Mouse (Mus musculus) megakaryocyte, adult 5-6 weeks (primary cell): ENCODE data around the gene Rpl24. TPM values are rescaled to one million over a fixed set of nuclear protein-coding genes. Genes with fewer than 3 reads are reported as not detected.

Source experiments
- ATAC-seq: 2 replicates; pipeline ENCODE4 v1.8.0; 2016; ENCODE audit warnings: mild to moderate bottlenecking, inconsistent platforms; ENCODE audit not compliant: poor library complexity, severe bottlenecking
- total RNA-seq, 2 experiments: library from RNA; stranded (forward) in 1 of 2; stranded (reverse) in 1 of 2; fragments of 153-499, 151-499 nt in 1 of 2; fragments of 221-1000, 200-1000 nt in 1 of 2; gene quantifications; 2 replicates each; pipeline versions ENCODE4 v1.2.3 to v1.2.4; 2015 to 2017

The Rpl24 gene
- total RNA-seq, 2 experiments from 2014 or later = 940 to 1,387 TPM

GRCm38 (mm10) chr16:55970416-55970815 lies 4.3 kb downstream of the Rpl24 start:
- ATAC-seq = no peak

- no peak for ATAC-seq
Measured at GRCm38 (mm10) chr16:55971735-55972615, 5.9 kb downstream of the Rpl24 start.

GRCm38 (mm10) chr16:55972626-55973201 lies 6.6 kb downstream of the Rpl24 start:
- ATAC-seq = no peak

GRCm38 (mm10) chr16:55973431-55974255 lies 7.6 kb downstream of the Rpl24 start, which contains the start of gene Zbtb11:
Zbtb11 (plus strand) TSS chr16:55973883.
- ATAC-seq = peak; percentile 78

DNA sequence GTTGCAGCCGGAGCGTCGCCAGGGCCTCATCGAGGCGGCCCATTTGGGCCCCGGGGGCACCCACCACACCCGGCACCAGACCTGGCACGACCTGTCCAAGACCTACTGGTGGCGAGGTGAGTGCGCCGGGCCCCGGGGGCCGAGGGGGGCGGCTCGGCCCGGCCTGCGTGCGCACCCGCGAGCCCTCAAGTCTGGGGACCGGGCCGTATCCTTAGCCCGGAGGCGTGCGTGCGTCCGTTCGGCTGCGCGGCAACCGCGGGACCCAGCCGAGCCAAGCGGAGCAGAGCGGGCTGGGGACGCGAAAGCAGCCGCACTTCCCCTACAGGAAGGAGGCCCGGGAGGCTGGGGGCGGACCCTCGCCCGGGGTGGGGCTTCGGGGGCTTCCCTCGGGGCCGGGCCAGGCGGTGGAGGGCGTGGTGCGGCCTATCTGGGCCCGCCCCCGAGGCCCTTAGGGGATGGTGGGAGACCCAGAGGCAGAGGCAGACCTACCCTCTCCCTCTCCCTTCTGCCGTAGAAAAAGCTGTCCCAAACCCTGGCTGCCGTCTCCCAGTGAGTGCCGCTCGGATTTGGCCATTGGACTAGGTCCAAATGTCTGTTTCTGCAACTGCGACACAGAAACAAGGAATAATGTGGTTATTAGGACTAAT lies 8.3 kb downstream of the Rpl24 start:
- peak; percentile 77 for ATAC-seq

DNA sequence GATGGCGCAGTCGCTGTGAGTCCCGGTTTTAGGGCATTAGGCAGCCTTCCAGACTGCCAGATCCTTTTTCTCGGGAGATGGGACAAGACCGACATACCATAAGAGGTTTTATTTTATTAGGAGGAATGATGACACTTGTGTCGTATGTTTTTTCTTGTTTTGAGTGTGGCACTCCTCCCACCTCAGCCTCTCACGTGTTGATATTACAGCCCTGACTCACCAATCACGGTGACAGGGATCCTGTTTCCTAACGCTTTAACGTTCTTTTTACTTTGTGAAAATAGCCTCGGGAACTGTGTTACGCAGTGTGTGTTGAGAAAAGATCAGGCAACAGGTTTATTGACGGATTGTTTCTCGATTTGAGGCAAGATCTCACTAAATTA lies 8.8 kb downstream of the Rpl24 start:
- peak; percentile 49 for ATAC-seq

GRCm38 (mm10) chr16:55986001-55986400 lies 19.9 kb downstream of the Rpl24 start:
- no peak for ATAC-seq

- ATAC-seq = peak; percentile 84
Measured at GRCm38 (mm10) chr16:55990311-55990710, 24.2 kb downstream of the Rpl24 start.

- ATAC-seq = peak; percentile 82
Measured at GRCm38 (mm10) chr16:55994235-55994634, 28.2 kb downstream of the Rpl24 start.

- ATAC-seq = no peak
Measured at GRCm38 (mm10) chr16:56006798-56007197, 40.7 kb downstream of the Rpl24 start.

DNA sequence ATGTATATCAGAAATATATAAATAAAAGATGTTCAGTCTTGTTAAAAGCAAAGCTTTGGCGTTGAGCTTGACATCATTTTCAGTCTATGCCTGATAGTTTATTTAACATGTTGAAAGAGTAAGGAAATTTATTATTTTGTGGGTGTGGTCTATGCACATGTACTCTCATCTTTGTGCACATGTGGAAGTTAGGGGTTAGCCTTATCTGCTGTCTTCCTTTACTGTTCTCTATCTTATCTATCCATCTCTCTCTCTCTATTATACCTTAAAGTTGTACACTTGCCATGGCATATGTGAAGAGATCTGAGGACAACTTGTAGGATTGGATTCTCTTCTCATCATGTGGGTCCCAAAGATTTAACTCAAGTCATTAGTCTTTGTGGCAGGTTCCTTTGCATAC lies 42.8 kb downstream of the Rpl24 start:
- no peak for ATAC-seq

DNA sequence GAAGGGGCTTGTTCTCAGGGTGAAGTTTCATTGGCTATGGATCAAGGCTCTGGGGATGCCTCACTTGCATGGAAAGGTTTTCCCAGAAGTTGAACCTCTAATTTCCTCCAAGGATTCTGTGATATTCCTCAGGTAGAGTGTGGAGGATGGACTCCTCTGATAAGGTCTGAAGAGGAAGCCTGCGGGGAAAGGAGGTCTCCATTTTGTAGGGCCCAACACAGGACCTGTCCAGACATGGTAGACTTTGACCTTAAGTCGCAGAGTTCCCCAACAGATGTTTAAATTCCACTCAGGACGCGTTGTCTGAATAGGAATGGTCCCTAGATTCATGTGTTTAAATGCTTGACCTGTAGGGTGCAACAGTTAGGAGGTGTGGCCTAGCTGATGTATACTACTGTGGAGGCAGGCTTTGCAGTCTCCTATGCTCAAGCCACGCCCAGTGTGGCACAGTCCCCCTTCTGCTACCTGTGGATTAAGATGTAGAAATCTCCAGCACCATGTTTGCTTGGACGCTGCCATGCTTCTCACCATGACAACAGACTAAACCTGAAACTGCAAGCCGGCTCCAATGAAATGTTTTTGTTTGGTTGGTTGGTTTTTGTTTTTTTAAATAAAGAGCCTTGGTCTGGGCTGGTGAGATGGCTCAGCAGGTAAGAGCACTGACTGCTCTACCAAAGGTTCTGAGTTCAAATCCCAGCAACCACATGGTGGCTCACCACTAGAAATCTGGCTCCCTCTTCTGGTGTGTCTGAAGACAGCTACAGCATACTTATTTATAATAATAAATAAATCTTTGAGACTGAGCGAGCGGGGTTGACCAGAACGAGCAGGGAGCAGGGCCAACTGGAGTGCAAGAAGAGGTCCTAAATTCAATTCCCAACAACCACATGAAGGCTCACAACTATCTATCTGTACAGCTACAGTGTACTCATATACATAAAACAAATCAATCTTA lies 47.0 kb downstream of the Rpl24 start:
- ATAC-seq = 0 out of 2 replicates have a peak, but pooled peaks have one; percentile 27

DNA sequence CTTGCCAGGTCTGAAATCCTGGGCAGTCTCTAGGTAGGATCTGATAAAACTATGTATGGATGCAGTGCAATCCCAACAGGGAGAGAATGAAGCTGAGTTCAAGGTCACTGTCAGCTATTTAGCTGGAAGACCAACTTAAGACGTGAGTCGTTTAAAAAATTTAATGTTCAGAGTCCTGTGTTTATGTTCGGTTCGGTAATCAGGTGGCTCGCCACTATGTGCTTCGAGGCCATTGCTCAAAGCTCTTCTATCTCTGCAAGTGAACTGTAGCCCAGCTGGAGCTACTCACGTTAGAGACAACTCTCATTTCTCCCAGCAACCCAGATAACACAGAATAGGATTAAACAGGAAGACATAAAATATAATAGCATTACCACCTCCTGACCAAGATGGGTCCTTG lies 48.0 kb downstream of the Rpl24 start:
- ATAC-seq = no peak

DNA sequence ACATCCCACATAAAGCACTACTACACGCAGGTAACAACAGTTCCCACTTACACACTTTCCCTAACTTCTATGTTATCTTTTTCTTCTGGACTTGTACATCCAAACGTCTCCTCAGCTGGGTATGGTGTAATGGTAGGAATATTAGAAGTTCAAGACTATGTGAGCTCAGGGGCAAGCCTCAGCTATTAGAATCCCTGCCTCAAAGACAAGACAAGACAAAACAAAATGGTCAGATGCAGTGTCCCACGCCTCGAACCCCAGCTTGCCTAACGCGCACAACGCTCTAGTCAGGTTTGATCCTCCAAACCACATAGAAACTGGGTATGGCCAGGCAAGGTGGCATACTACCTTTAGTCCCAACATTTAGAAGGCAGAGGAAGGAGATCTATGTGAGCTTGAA lies 53.6 kb downstream of the Rpl24 start:
- ATAC-seq = no peak

Other genes starting within 250 kb of the Rpl24 start
- 33.3 and 44.9 TPM in 2 replicates for gene Nfkbiz, start 127.4 kb upstream of the Rpl24 start, total RNA-seq (2015)
- 31.2 and 32.7 TPM in 2 replicates for gene Nfkbiz, start 127.4 kb upstream of the Rpl24 start, total RNA-seq (2017)
- gene Nxpe3, start 71.0 kb upstream of the Rpl24 start, total RNA-seq (2015) = 1.4 and 2.1 TPM in 2 replicates
- 2.4 and 2.8 TPM in 2 replicates for gene Nxpe3, start 71.0 kb upstream of the Rpl24 start, total RNA-seq (2017)
- 3.4 and 5.4 TPM in 2 replicates for gene Cep97, start 31.4 kb upstream of the Rpl24 start, total RNA-seq (2015)
- gene Cep97, start 31.4 kb upstream of the Rpl24 start, total RNA-seq (2017) = 3.0 and 7.4 TPM in 2 replicates
- gene Zbtb11, start 7.6 kb downstream of the Rpl24 start, total RNA-seq (2015) = 14.9 and 18.9 TPM in 2 replicates
- 25.0 TPM in 2 replicates for gene Zbtb11, start 7.6 kb downstream of the Rpl24 start, total RNA-seq (2017)
- gene Pcnp, start 63.5 kb downstream of the Rpl24 start, total RNA-seq (2015) = 85.2 and 88.2 TPM in 2 replicates
- gene Pcnp, start 63.5 kb downstream of the Rpl24 start, total RNA-seq (2017) = 97.0 and 104 TPM in 2 replicates
- 14.4 and 15.1 TPM in 2 replicates for gene Trmt10c, start 71.5 kb downstream of the Rpl24 start, total RNA-seq (2015)
- 20.2 and 20.9 TPM in 2 replicates for gene Trmt10c, start 71.5 kb downstream of the Rpl24 start, total RNA-seq (2017)
- gene Senp7, start 82.1 kb downstream of the Rpl24 start, total RNA-seq (2015) = 25.8 and 31.5 TPM in 2 replicates
- gene Senp7, start 82.1 kb downstream of the Rpl24 start, total RNA-seq (2017) = 28.8 and 33.0 TPM in 2 replicates
- 0.07 and 0.09 TPM in 2 replicates for gene Impg2, start 238.0 kb downstream of the Rpl24 start, total RNA-seq (2015)
- gene Impg2, start 238.0 kb downstream of the Rpl24 start, total RNA-seq (2017) = 0.07 and 0.12 TPM in 2 replicates